Mouse (Mus musculus) MEL (cell line): ENCODE results near the gene Parva. TPM values are rescaled to one million over a fixed set of nuclear protein-coding genes. Genes with fewer than 3 reads are reported as not detected.

Experiments
- DNase-seq: peaks from one replicate; pipeline ENCODE4 v3.0.0; 2011; ENCODE audit warnings: low read depth, low spot score
- H3K27ac ChIP-seq: 2 replicates; pipeline ENCODE4 v1.5.1; 2012; ENCODE audit warnings: low read depth, mild to moderate bottlenecking, control low read depth, low read length, moderate library complexity; ENCODE audit not compliant: control insufficient read depth
- H3K27me3 ChIP-seq, 2 experiments: fragments of 150-350 bp in 1 of 2; sonication (generic) in 1 of 2; 2 replicates each; pipeline ENCODE4 v1.6.1; 2012; ENCODE audit warnings: low read length in 2 of 2, mild to moderate bottlenecking in 2 of 2, improper control_type of control experiment in 1 of 2, moderate library complexity in 1 of 2; ENCODE audit not compliant: insufficient read depth in 2 of 2, control insufficient read depth in 1 of 2
- H3K36me3 ChIP-seq, 2 experiments: 2 replicates each; pipeline ENCODE4 v1.6.1; 2012 to 2014; ENCODE audit warnings: low read length in 2 of 2, improper control_type of control experiment in 1 of 2, inconsistent platforms in 1 of 2, mild to moderate bottlenecking in 1 of 2; ENCODE audit not compliant: insufficient read depth in 2 of 2, control insufficient read depth in 1 of 2
- H3K4me1 ChIP-seq, 2 experiments: fragments of 150-350 bp in 1 of 2; sonication (generic) in 1 of 2; 2 replicates each; pipeline ENCODE4 v1.6.1; 2012; ENCODE audit warnings: low read length in 2 of 2, improper control_type of control experiment in 1 of 2, mild to moderate bottlenecking in 1 of 2; ENCODE audit not compliant: insufficient read depth in 2 of 2, control insufficient read depth in 1 of 2
- H3K4me3 ChIP-seq, 2 experiments: fragments of 150-350 bp in 1 of 2; sonication (generic) in 1 of 2; 2 replicates each; pipeline ENCODE4 v1.5.1; 2012; ENCODE audit warnings: low read depth in 2 of 2, low read length in 2 of 2, mild to moderate bottlenecking in 2 of 2, moderate library complexity in 2 of 2, control low read depth in 1 of 2, improper control_type of control experiment in 1 of 2; ENCODE audit not compliant: control insufficient read depth in 1 of 2, insufficient read depth in 1 of 2
- H3K79me2 ChIP-seq: 2 replicates; pipeline ENCODE4 v1.6.1; 2012; ENCODE audit warnings: mild to moderate bottlenecking, low read length, moderate library complexity; ENCODE audit not compliant: control insufficient read depth, poor library complexity, insufficient read depth
- H3K9ac ChIP-seq: 2 replicates; pipeline ENCODE4 v1.6.1; 2012; ENCODE audit warnings: low read depth, mild to moderate bottlenecking, control low read depth, low read length, moderate library complexity; ENCODE audit not compliant: control insufficient read depth, poor library complexity, severe bottlenecking
- H3K9me3 ChIP-seq: fragments of 150-350 bp; sonication (generic); replicated peaks from 2 replicates; pipeline ENCODE4 v1.6.1; 2012; ENCODE audit warnings: mild to moderate bottlenecking, low read length, improper control_type of control experiment, moderate library complexity; ENCODE audit not compliant: insufficient read depth
- E2F4 ChIP-seq: IDR thresholded peaks from 2 replicates; pipeline ENCODE4 v1.6.1; 2011; ENCODE audit warnings: low read depth, low read length, improper control_type of control experiment, borderline replicate concordance
- ETS1 ChIP-seq: IDR thresholded peaks from 2 replicates; pipeline ENCODE4 v1.6.1; 2012; ENCODE audit warnings: low read depth, mild to moderate bottlenecking, inconsistent platforms, low read length, improper control_type of control experiment, moderate library complexity
- JUND ChIP-seq: IDR thresholded peaks from 2 replicates; pipeline ENCODE4 v1.6.1; 2011; ENCODE audit warnings: low read depth, mild to moderate bottlenecking, improper control_type of control experiment, low read length
- MAFK ChIP-seq: IDR thresholded peaks from 2 replicates; pipeline ENCODE4 v1.6.1; 2011; ENCODE audit warnings: low read depth, mild to moderate bottlenecking, low read length, improper control_type of control experiment, borderline replicate concordance
- MEF2A ChIP-seq: IDR thresholded peaks from 2 replicates; pipeline ENCODE4 v1.6.1; 2014; ENCODE audit warnings: low read depth, mild to moderate bottlenecking, inconsistent platforms, low read length, improper control_type of control experiment; ENCODE audit not compliant: poor library complexity, insufficient replicate concordance, severe bottlenecking; ENCODE audit errors: extremely low read depth
- MYC ChIP-seq: IDR thresholded peaks from 2 replicates; pipeline ENCODE4 v1.6.1; 2011; ENCODE audit warnings: low read depth, mild to moderate bottlenecking, low read length, improper control_type of control experiment, moderate library complexity
- NELFE ChIP-seq: IDR thresholded peaks from 2 replicates; pipeline ENCODE4 v1.6.1; 2011; ENCODE audit warnings: low read depth, low read length, improper control_type of control experiment
- POLR2A ChIP-seq, 2 experiments: IDR thresholded peaks; 2 replicates each; pipeline ENCODE4 v1.6.1; 2011 to 2012; ENCODE audit warnings: low read length in 2 of 2, mild to moderate bottlenecking in 2 of 2, control low read depth in 1 of 2, improper control_type of control experiment in 1 of 2, low read depth in 1 of 2, moderate library complexity in 1 of 2; ENCODE audit not compliant: control insufficient read depth in 1 of 2, insufficient read depth in 1 of 2, poor library complexity in 1 of 2
- POLR2AphosphoS5 ChIP-seq: IDR thresholded peaks from 2 replicates; pipeline ENCODE4 v1.6.1; 2012; ENCODE audit warnings: low read depth, borderline replicate concordance, mild to moderate bottlenecking, inconsistent platforms, low read length, moderate library complexity, mixed read lengths
- RAD21 ChIP-seq: IDR thresholded peaks from 2 replicates; pipeline ENCODE4 v1.6.1; 2011; ENCODE audit warnings: mild to moderate bottlenecking, low read depth, low read length, improper control_type of control experiment
- SIN3A ChIP-seq: IDR thresholded peaks from 2 replicates; pipeline ENCODE4 v1.6.1; 2012; ENCODE audit warnings: low read length, improper control_type of control experiment, inconsistent platforms
- SMC3 ChIP-seq: IDR thresholded peaks from 2 replicates; pipeline ENCODE4 v1.6.1; 2011; ENCODE audit warnings: low read depth, low read length, improper control_type of control experiment
- TBP ChIP-seq: IDR thresholded peaks from 2 replicates; pipeline ENCODE4 v1.8.0; 2011; ENCODE audit warnings: low read depth, low read length, improper control_type of control experiment
- TCF12 ChIP-seq: IDR thresholded peaks from 2 replicates; pipeline ENCODE4 v1.6.1; 2014; ENCODE audit warnings: low read depth, mild to moderate bottlenecking, inconsistent platforms, low read length, improper control_type of control experiment, moderate library complexity
- UBTF ChIP-seq: IDR thresholded peaks from 2 replicates; pipeline ENCODE4 v1.6.1; 2012; ENCODE audit warnings: low read depth, mild to moderate bottlenecking, inconsistent platforms, low read length, improper control_type of control experiment, moderate library complexity, borderline replicate concordance; ENCODE audit not compliant: insufficient read depth
- USF1 ChIP-seq: IDR thresholded peaks from 2 replicates; pipeline ENCODE4 v1.6.1; 2014; ENCODE audit warnings: low read depth, mild to moderate bottlenecking, inconsistent platforms, low read length, improper control_type of control experiment, moderate library complexity
- USF2 ChIP-seq, 2 experiments: IDR thresholded peaks; 2 replicates each; pipeline ENCODE4 v1.6.1; 2011 to 2012; ENCODE audit warnings: improper control_type of control experiment in 2 of 2, low read length in 2 of 2, borderline replicate concordance in 1 of 2, inconsistent platforms in 1 of 2, low read depth in 1 of 2, mild to moderate bottlenecking in 1 of 2; ENCODE audit not compliant: insufficient read depth in 1 of 2
- ZC3H11A ChIP-seq: IDR thresholded peaks from 2 replicates; pipeline ENCODE4 v1.6.1; 2012; ENCODE audit warnings: low read depth, mild to moderate bottlenecking, inconsistent platforms, low read length, improper control_type of control experiment
- polyA plus RNA-seq, 2 experiments: library from polyadenylated mRNA; stranded (reverse) in 1 of 2; unstranded in 1 of 2; fragments of >175 nt in 1 of 2; fragments of >200 nt in 1 of 2; gene quantifications; 2 replicates each; pipeline versions ENCODE4 v1.2.1 to v1.2.4; 2012; ENCODE audit warnings: low replicate concordance in 2 of 2, low read depth in 1 of 2; ENCODE audit not compliant: insufficient read length in 2 of 2, insufficient read depth in 1 of 2, missing spikeins in 1 of 2
- total RNA-seq: library from RNA; depleted of rRNA; stranded (reverse); fragments of 300-350 nt; gene quantifications from 2 replicates; pipeline ENCODE4 v1.2.3, GENCODE M21; 2012

The Parva gene
- total and polyA plus RNA-seq, 3 experiments: not detected

- H3K9ac ChIP-seq: no peak overlapping the region
- no peaks in the 10 kb centered on the region for H3K27me3 ChIP-seq
- no peaks in the 10 kb centered on the region for H3K9me3 ChIP-seq
- no peaks in the 10 kb centered on the region for H3K79me2 ChIP-seq
- H3K4me3 ChIP-seq: no peak overlapping the region
- H3K4me1 ChIP-seq: no peaks in the 10 kb centered on the region
- TF ChIP-seq MEF2A (no peak), MYC (no peak), TCF12 (no peak), USF2 (IDR thresholded peaks at IDR 0.05; ENCODE audit: borderline replicate concordance in 1 of 2, insufficient read depth in 1 of 2, low read depth in 1 of 2, low read length in 2 of 2) (no peak), POLR2AphosphoS5 (no peak), ZC3H11A (no peak), UBTF (no peak), TBP (no peak), E2F4 (no peak), ETS1 (no peak), MAFK (no peak), JUND (no peak), SMC3 (no peak), NELFE (no peak)
- TF ChIP-seq, all 39 proteins: peak for 0
- Histone ChIP-seq H3K27ac (no peak overlapping the region), H3K36me3 (no peaks in the 10 kb centered on the region)
- DNase-seq: no peak
Measured at GRCm38 (mm10) chr7:112416058-112416526, 11.2 kb upstream of the Parva start.

DNA sequence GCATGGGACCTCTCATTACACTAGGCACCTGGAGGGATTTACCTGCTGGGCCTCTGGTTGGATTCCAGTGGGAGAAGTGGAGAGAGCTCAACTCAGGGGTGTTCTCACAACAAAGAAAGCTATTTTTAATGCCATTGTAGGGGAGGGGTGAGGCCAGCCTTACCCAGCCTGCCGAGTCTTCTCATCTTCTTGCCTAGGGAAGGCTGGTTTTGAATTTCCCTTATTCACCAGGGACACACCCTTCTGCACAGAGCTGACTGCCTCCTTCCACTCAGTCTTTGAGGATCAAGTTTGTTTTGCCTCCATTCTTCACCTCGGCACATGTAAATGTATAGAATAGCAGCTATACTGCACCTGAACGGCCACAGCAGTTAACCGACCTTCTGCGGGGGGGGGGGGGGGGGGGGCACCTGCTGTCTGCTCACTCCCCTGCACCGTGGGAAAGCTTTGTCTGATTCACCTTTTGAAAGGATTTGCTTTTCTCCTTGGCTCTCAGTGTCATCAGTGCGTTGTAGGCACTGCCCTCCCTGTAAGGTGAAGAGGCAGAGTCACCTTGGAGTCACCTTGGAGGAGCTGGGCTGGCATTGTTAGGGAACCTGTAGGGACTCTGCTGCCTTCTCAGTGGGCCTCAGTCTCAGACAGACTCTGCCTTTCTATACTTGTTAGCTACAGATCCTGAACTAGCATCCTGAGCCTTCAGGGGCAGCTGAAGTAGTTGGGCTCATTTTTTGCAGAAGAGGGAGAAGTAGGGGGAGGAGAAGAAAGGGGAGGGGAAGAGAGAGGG, 10.4 kb upstream of the Parva start:
- Histone ChIP-seq H3K4me3 (no peak overlapping the region), H3K79me2 (no peaks in the 10 kb centered on the region), H3K9ac (no peak overlapping the region), H3K9me3 (no peaks in the 10 kb centered on the region), H3K4me1 (no peaks in the 10 kb centered on the region), H3K27ac (no peak overlapping the region), H3K27me3 (no peaks in the 10 kb centered on the region), H3K36me3 (no peaks in the 10 kb centered on the region)
- TF ChIP-seq RAD21 (no peak), SIN3A (no peak), JUND (no peak), POLR2A (IDR thresholded peaks at IDR 0.05; ENCODE audit: control insufficient read depth in 1 of 2, insufficient read depth in 1 of 2, low read depth in 1 of 2, low read length in 2 of 2, poor library complexity in 1 of 2) (no peak), E2F4 (no peak), USF1 (no peak)
- no peak for DNase-seq
